Mouse (Mus musculus): ENCODE results near the gene Fcamr. TPM values are rescaled to one million over a fixed set of nuclear protein-coding genes. Genes with fewer than 3 reads are reported as not detected.
A peak's percentile ranks its signal among the peaks of the same experiment; 100 is the strongest.

Fcamr gene
- 0.62 and 0.67 TPM in 2 replicates for polyA plus RNA-seq (2015; fragmentation: Nextera tagmentation; extraction: Ambion mirVana)

- Histone ChIP-seq H3K36me3 (no peaks in the 10 kb centered on the region), H3K27me3 (no peaks in the 10 kb centered on the region), H3K4me2 (replicated peaks) (no peak within 1 kb of the TSS), H3K9me3 (replicated peaks) (no peaks in the 10 kb centered on the region), H3K4me3 (replicated peaks) (no peak within 1 kb of the TSS), H3K4me1 (no peaks in the 10 kb centered on the region), H3K27ac (replicated peaks) (no peak within 1 kb of the TSS), H3K9ac (no peak within 1 kb of the TSS)
- 86% methylated on average over 8 of the region's 8 CpGs for WGBS
- no peak for ATAC-seq (ENCODE audit: insufficient number of reproducible peaks, low FRiP score, low TSS enrichment, low read depth)
These were observed at the start of gene Fcamr for GRCm38 (mm10) chr1:130800602-130801001. Gene Fcamr (plus strand): TSS chr1:130800902.

GRCm38 (mm10) chr1:130759689-130760088 is 41.0 kb upstream of the Fcamr start:
- Histone ChIP-seq H3K9me3 (replicated peaks) (no peaks in the 10 kb centered on the region), H3K4me2 (replicated peaks) (no peak overlapping the region), H3K9ac (no peak overlapping the region), H3K4me1 (no peaks in the 10 kb centered on the region), H3K4me3 (replicated peaks) (no peak overlapping the region), H3K36me3 (no peaks in the 10 kb centered on the region), H3K27me3 (no peaks in the 10 kb centered on the region), H3K27ac (replicated peaks) (no peak overlapping the region)
- ATAC-seq (ENCODE audit: insufficient number of reproducible peaks, low FRiP score, low TSS enrichment, low read depth): no peak
- WGBS: 67% methylated on average over 9 of the region's 9 CpGs

GRCm38 (mm10) chr1:130761597-130761996 is 39.1 kb upstream of the Fcamr start:
- Histone ChIP-seq H3K4me1 (no peaks in the 10 kb centered on the region), H3K36me3 (no peaks in the 10 kb centered on the region), H3K27ac (replicated peaks) (no peak overlapping the region), H3K4me2 (replicated peaks) (no peak overlapping the region), H3K9me3 (replicated peaks) (no peaks in the 10 kb centered on the region), H3K4me3 (replicated peaks) (no peak overlapping the region), H3K27me3 (no peaks in the 10 kb centered on the region), H3K9ac (no peak overlapping the region)
- 68% methylated on average over 1 of the region's 1 CpGs for WGBS
- ATAC-seq (ENCODE audit: insufficient number of reproducible peaks, low FRiP score, low TSS enrichment, low read depth): no peak

- ATAC-seq (ENCODE audit: insufficient number of reproducible peaks, low FRiP score, low TSS enrichment, low read depth): no peak
- WGBS: 82% methylated on average over 3 of the region's 3 CpGs
- no peaks in the 10 kb centered on the region for H3K36me3 ChIP-seq
- H3K27ac ChIP-seq (replicated peaks): no peak overlapping the region
- no peak overlapping the region for H3K4me2 ChIP-seq (replicated peaks)
- H3K4me3 ChIP-seq (replicated peaks): no peak overlapping the region
- no peaks in the 10 kb centered on the region for H3K4me1 ChIP-seq
- no peak overlapping the region for H3K9ac ChIP-seq
- no peaks in the 10 kb centered on the region for H3K27me3 ChIP-seq
- H3K9me3 ChIP-seq (replicated peaks): no peaks in the 10 kb centered on the region
These were observed 38.5 kb upstream of the Fcamr start for GRCm38 (mm10) chr1:130762045-130762760.

- Histone ChIP-seq H3K9ac (no peak overlapping the region), H3K27me3 (no peaks in the 10 kb centered on the region), H3K36me3 (no peaks in the 10 kb centered on the region), H3K4me1 (no peaks in the 10 kb centered on the region), H3K27ac (replicated peaks) (no peak overlapping the region), H3K4me3 (replicated peaks) (no peak overlapping the region), H3K4me2 (replicated peaks) (no peak overlapping the region), H3K9me3 (replicated peaks) (no peaks in the 10 kb centered on the region)
- ATAC-seq (ENCODE audit: insufficient number of reproducible peaks, low FRiP score, low TSS enrichment, low read depth): no peak
- WGBS: 80% methylated on average over 12 of the region's 12 CpGs
These were observed 36.7 kb upstream of the Fcamr start for GRCm38 (mm10) chr1:130764027-130764461.

- no peaks in the 10 kb centered on the region for H3K9me3 ChIP-seq (replicated peaks)
- H3K4me1 ChIP-seq: no peaks in the 10 kb centered on the region; the same call in 1 of the 2 replicates
- no peak for ATAC-seq (ENCODE audit: insufficient number of reproducible peaks, low FRiP score, low TSS enrichment, low read depth)
- no peak overlapping the region for H3K27ac ChIP-seq (replicated peaks)
- H3K4me3 ChIP-seq (replicated peaks): no peak overlapping the region
- no peak overlapping the region for H3K4me2 ChIP-seq (replicated peaks)
- H3K9ac ChIP-seq: no peak overlapping the region
- 74% methylated on average over 5 of the region's 5 CpGs for WGBS
- H3K27me3 ChIP-seq: no peaks in the 10 kb centered on the region
- H3K36me3 ChIP-seq: no peaks in the 10 kb centered on the region
These were observed 33.6 kb upstream of the Fcamr start for GRCm38 (mm10) chr1:130767066-130767465.

GRCm38 (mm10) chr1:130769925-130770324 is 30.8 kb upstream of the Fcamr start:
- Histone ChIP-seq H3K4me3 (replicated peaks) (no peak overlapping the region), H3K9me3 (replicated peaks) (no peaks in the 10 kb centered on the region), H3K4me1 (no peaks in the 10 kb centered on the region; the same call in 1 of the 2 replicates), H3K36me3 (no peaks in the 10 kb centered on the region), H3K27me3 (no peaks in the 10 kb centered on the region), H3K9ac (no peak overlapping the region), H3K27ac (replicated peaks) (peak overlapping the region; percentile 60; the same call in 1 of the 2 replicates), H3K4me2 (replicated peaks) (no peak overlapping the region)
- no peak for ATAC-seq (ENCODE audit: insufficient number of reproducible peaks, low FRiP score, low TSS enrichment, low read depth)
- WGBS: 88% methylated on average over 2 of the region's 2 CpGs

- WGBS: 72% methylated on average over 4 of the region's 4 CpGs
- Histone ChIP-seq H3K27ac (replicated peaks) (peak overlapping the region; percentile 66), H3K9ac (no peak overlapping the region), H3K4me3 (replicated peaks) (no peak overlapping the region), H3K4me1 (no peaks in the 10 kb centered on the region; the same call in 1 of the 2 replicates), H3K4me2 (replicated peaks) (no peak overlapping the region), H3K9me3 (replicated peaks) (no peaks in the 10 kb centered on the region), H3K36me3 (no peaks in the 10 kb centered on the region), H3K27me3 (no peaks in the 10 kb centered on the region)
- peak; percentile 47; the same call in 1 of the 2 replicates for ATAC-seq (ENCODE audit: insufficient number of reproducible peaks, low FRiP score, low TSS enrichment, low read depth)
These were observed 30.2 kb upstream of the Fcamr start for GRCm38 (mm10) chr1:130770487-130770886.

DNA sequence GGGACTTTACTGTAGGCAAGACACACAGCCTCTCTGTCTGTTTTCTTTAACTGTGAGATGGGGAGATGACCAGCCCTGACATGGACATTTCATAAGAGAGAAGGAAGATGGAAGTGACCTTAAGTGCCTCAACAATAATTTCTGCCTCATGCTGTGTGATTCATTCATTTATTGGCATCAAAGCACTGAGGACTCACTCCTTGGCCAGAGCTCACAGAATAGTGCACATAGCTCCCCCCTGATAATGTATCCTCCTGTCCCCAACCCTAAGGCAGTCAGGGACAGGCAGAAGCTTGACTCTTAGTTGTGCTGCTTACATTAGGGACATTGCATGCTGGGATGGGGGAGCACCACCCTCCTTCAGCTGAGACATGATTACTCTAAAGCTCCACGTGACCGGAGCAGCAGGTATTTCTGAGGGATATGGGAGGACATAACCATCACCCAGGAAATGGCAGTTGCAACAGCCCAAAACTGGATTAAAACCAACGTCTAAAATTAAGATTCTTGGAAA is 29.7 kb upstream of the Fcamr start:
- no peak for ATAC-seq (ENCODE audit: insufficient number of reproducible peaks, low FRiP score, low TSS enrichment, low read depth)
- Histone ChIP-seq H3K4me1 (no peaks in the 10 kb centered on the region; the same call in 1 of the 2 replicates), H3K9ac (no peak overlapping the region), H3K9me3 (replicated peaks) (no peaks in the 10 kb centered on the region), H3K4me3 (replicated peaks) (no peak overlapping the region), H3K27me3 (no peaks in the 10 kb centered on the region), H3K27ac (replicated peaks) (peak overlapping the region; percentile 66), H3K36me3 (no peaks in the 10 kb centered on the region), H3K4me2 (replicated peaks) (no peak overlapping the region)
- WGBS: 63% methylated on average over 3 of the region's 3 CpGs

DNA sequence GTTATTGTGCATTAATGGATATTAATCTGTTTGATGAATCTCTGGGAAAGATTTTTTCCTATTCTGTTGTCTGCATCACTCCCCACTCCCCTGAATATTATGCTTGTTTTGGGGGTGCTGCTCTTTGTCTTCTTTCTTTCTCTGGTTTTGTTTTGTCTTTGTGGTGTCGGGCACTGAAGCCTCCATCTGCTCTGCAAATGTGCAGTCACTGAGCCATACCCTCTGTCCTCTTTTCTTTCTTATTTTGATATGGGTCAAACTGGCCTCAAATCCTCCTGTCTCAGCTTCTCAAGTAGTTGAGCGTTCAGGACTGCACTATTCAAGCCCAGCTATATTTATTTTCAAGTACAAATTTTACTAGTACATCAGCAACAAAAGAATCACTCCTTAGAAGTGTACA is 25.5 kb upstream of the Fcamr start:
- H3K9ac ChIP-seq: no peak overlapping the region
- no peaks in the 10 kb centered on the region for H3K9me3 ChIP-seq (replicated peaks)
- H3K4me2 ChIP-seq (replicated peaks): no peak overlapping the region
- no peaks in the 10 kb centered on the region for H3K27me3 ChIP-seq
- no peak overlapping the region for H3K4me3 ChIP-seq (replicated peaks)
- H3K36me3 ChIP-seq: no peaks in the 10 kb centered on the region
- 65% methylated on average over 2 of the region's 2 CpGs for WGBS
- H3K4me1 ChIP-seq: no peaks in the 10 kb centered on the region; the same call in 1 of the 2 replicates
- no peak for ATAC-seq (ENCODE audit: insufficient number of reproducible peaks, low FRiP score, low TSS enrichment, low read depth)
- no peak overlapping the region for H3K27ac ChIP-seq (replicated peaks)

- H3K4me1 ChIP-seq: no peaks in the 10 kb centered on the region; the same call in 1 of the 2 replicates
- ATAC-seq (ENCODE audit: insufficient number of reproducible peaks, low FRiP score, low TSS enrichment, low read depth): no peak
- no peak overlapping the region for H3K4me3 ChIP-seq (replicated peaks)
- no peak overlapping the region for H3K4me2 ChIP-seq (replicated peaks)
- no peaks in the 10 kb centered on the region for H3K9me3 ChIP-seq (replicated peaks)
- H3K36me3 ChIP-seq: no peaks in the 10 kb centered on the region
- no peak overlapping the region for H3K9ac ChIP-seq
- 63% methylated on average over 7 of the region's 7 CpGs for WGBS
- H3K27ac ChIP-seq (replicated peaks): no peak overlapping the region
- H3K27me3 ChIP-seq: no peaks in the 10 kb centered on the region
These were observed 24.9 kb upstream of the Fcamr start for GRCm38 (mm10) chr1:130775691-130776331.

All from embryonic facial prominence, embryonic 15.5 days (tissue).